Mouse (Mus musculus): ENCODE results near the gene Uimc1. TPM values are rescaled to one million over a fixed set of nuclear protein-coding genes. Genes with fewer than 3 reads are reported as not detected.

Uimc1 gene
- polyA plus RNA-seq, 1 experiment from 2014 or later: 29.1 TPM

DNA sequence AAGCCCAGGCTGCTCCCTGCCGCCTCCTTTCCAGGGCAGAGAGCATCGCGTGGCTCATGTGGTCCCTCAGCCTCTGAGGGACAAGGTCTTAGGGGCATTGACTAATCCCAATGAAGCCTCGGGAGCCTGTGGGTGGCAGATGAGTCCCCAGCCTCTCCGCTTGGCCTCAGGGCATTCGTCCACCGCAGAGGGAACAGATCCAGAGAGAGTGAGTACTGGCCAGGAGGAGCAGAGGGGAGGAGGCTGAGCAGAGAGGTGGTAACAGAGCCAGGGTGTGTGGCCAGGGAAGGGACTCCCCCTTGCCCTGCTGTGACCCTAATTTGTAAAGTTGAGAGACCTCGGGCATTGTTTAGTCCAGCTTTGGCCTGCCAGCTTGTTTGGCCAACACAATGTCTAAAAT, 121.3 kb downstream of the Uimc1 start:
- no peak for DNase-seq (ENCODE audit: low spot score)
- 66% methylated on average over 8 of the region's 8 CpGs for WGBS
- Histone ChIP-seq H3K4me1 (replicated peaks; ENCODE audit: control insufficient read depth, insufficient read depth, low read length) (no peaks in the 10 kb centered on the region), H3K27me3 (replicated peaks; ENCODE audit: control insufficient read depth, insufficient read depth, low read length) (peaks cover 4% of the 10 kb centered on the region; the same call in 1 of the 2 replicates), H3K4me2 (no peak overlapping the region), H3K9ac (ENCODE audit: low read depth, low read length) (no peak overlapping the region), H3K36me3 (ENCODE audit: control insufficient read depth, insufficient read depth, low read length) (no peaks in the 10 kb centered on the region), H3K4me3 (ENCODE audit: low read depth, low read length) (no peak overlapping the region), H3K9me3 (ENCODE audit: control insufficient read depth, low read length) (no peaks in the 10 kb centered on the region), H3K27ac (ENCODE audit: low read depth, low read length) (no peak overlapping the region)
- ATAC-seq (replicated peaks; ENCODE audit: low FRiP score): no peak

Other genes with a start within 250 kb of the Uimc1 start
- 1.5 and 1.9 TPM in 2 replicates for gene Unc5a, start 150.9 kb downstream of the Uimc1 start, polyA plus RNA-seq (2014; fragmentation: Nextera tagmentation; extraction: Ambion mirVana)
- 3.3 and 4.2 TPM in 2 replicates for gene Hk3, start 78.9 kb downstream of the Uimc1 start, polyA plus RNA-seq (2014; fragmentation: Nextera tagmentation; extraction: Ambion mirVana)
- gene Zfp346, start 5.0 kb upstream of the Uimc1 start, polyA plus RNA-seq (2014; fragmentation: Nextera tagmentation; extraction: Ambion mirVana): 18.9 and 19.5 TPM in 2 replicates
- not detected in 2 replicates for gene Gm17617, start 33.2 kb upstream of the Uimc1 start, polyA plus RNA-seq (2014; fragmentation: Nextera tagmentation; extraction: Ambion mirVana)
- 6.8 and 8.0 TPM in 2 replicates for gene Fgfr4, start 52.3 kb upstream of the Uimc1 start, polyA plus RNA-seq (2014; fragmentation: Nextera tagmentation; extraction: Ambion mirVana)
- gene Nsd1, start 109.5 kb upstream of the Uimc1 start, polyA plus RNA-seq (2014; fragmentation: Nextera tagmentation; extraction: Ambion mirVana): 35.5 and 41.3 TPM in 2 replicates
- 493 and 494 TPM in 2 replicates for gene Prelid1, start 220.2 kb upstream of the Uimc1 start, polyA plus RNA-seq (2014; fragmentation: Nextera tagmentation; extraction: Ambion mirVana)
- 78.7 and 79.6 TPM in 2 replicates for gene Rab24, start 221.6 kb upstream of the Uimc1 start, polyA plus RNA-seq (2014; fragmentation: Nextera tagmentation; extraction: Ambion mirVana)
- 15.6 and 16.4 TPM in 2 replicates for gene Mxd3, start 229.5 kb upstream of the Uimc1 start, polyA plus RNA-seq (2014; fragmentation: Nextera tagmentation; extraction: Ambion mirVana)